Mouse (Mus musculus) myocyte (in vitro differentiated cells): ENCODE measurements around the gene Gm5678.

Experiments
- CEBPB ChIP-seq: IDR thresholded peaks from 2 replicates; pipeline ENCODE4 v1.6.1; 2011; ENCODE audit warnings: mild to moderate bottlenecking, moderate library complexity; ENCODE audit not compliant: poor library complexity, insufficient read depth, severe bottlenecking
- E2F4 ChIP-seq: IDR thresholded peaks from one replicate; pipeline ENCODE4 v1.6.1; 2011; ENCODE audit warnings: mild to moderate bottlenecking, control low read depth, moderate library complexity; ENCODE audit not compliant: insufficient read depth
- MYOD1 ChIP-seq, 3 experiments: IDR thresholded peaks; one replicate each; pipeline ENCODE4 v1.6.1; 2011; ENCODE audit warnings: control low read depth in 2 of 3, low read depth in 2 of 3, mild to moderate bottlenecking in 2 of 3, moderate library complexity in 1 of 3; ENCODE audit not compliant: insufficient read length in 2 of 3, control insufficient read depth in 1 of 3
- MYOG ChIP-seq, 3 experiments: IDR thresholded peaks; one replicate each; pipeline ENCODE4 v1.6.1; 2011; ENCODE audit warnings: control low read depth in 2 of 3, low read depth in 2 of 3, mild to moderate bottlenecking in 2 of 3; ENCODE audit not compliant: insufficient read length in 2 of 3, control insufficient read depth in 1 of 3, insufficient read depth in 1 of 3
- POLR2A ChIP-seq: IDR thresholded peaks from one replicate; pipeline ENCODE4 v1.6.1; 2011; ENCODE audit warnings: low read depth, mild to moderate bottlenecking, control low read depth, moderate library complexity; ENCODE audit not compliant: insufficient read length
- POLR2AphosphoS2 ChIP-seq: IDR thresholded peaks from one replicate; pipeline ENCODE4 v1.6.1; 2011; ENCODE audit warnings: low read depth, control low read depth; ENCODE audit not compliant: insufficient read length
- REST ChIP-seq: IDR thresholded peaks from one replicate; pipeline ENCODE4 v1.6.1; 2011; ENCODE audit warnings: mild to moderate bottlenecking, control low read depth, moderate library complexity; ENCODE audit not compliant: insufficient read depth, insufficient read length
- SRF ChIP-seq: IDR thresholded peaks from one replicate; pipeline ENCODE4 v1.6.1; 2011; ENCODE audit warnings: low read depth; ENCODE audit not compliant: control insufficient read depth, insufficient read length
- USF1 ChIP-seq: IDR thresholded peaks from one replicate; pipeline ENCODE4 v1.6.1; 2011; ENCODE audit warnings: low read depth, mild to moderate bottlenecking, control low read depth, moderate library complexity

DNA sequence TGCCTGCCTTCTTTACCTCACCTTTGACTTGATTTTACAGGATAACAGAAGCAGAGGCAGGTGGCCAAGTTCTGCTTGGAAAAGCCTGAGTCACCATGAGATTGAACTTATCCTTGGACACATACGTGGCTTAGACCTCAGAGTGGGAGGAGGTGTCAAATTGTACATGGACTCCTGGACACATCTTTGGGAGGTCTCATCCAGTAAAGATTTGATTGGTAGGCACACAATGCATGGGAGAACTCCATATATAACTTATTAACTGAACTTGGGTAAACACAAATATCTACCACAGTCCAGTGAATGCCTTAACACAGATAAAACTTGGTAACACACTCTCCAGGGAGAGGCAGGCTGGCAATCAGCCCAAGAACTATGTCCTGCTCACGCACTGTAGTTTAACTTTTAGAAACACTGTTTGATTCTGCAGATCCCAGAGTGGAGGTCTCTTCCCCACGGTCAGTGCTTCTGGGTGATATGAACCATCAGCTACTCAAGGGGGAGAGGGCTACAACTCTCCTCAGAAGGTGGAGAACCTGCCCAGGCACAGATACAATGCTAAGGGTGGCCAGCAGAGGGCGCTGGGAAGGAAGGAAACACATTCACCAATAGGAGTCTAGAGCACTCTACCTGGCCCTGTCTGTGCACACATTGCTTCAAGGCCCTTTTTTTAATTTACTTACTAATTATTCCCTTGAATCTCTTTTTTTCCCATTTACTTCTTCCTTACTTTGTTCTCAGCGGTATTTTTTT is 12.6 kb upstream of the Gm5678 start:
- TF ChIP-seq POLR2A (no peak), USF1 (no peak), POLR2AphosphoS2 (no peak), REST (no peak), CEBPB (no peak), MYOG (IDR thresholded peaks at IDR 0.05; ENCODE audit: control insufficient read depth in 1 of 3, insufficient read depth in 1 of 3, insufficient read length in 2 of 3, low read depth in 2 of 3) (no peak), SRF (no peak), E2F4 (no peak), MYOD1 (IDR thresholded peaks at IDR 0.05; ENCODE audit: control insufficient read depth in 1 of 3, insufficient read length in 2 of 3, low read depth in 2 of 3) (no peak)
